Mouse (Mus musculus) erythroblast, adult 5-6 weeks (primary cell): Measurements from ENCODE around the gene Gm36210. TPM values are rescaled to one million over a fixed set of nuclear protein-coding genes. Genes with fewer than 3 reads are reported as not detected.

Experiments
- ATAC-seq: replicated peaks from 2 replicates; pipeline ENCODE4 v1.8.0; 2016; ENCODE audit warnings: moderate number of reproducible peaks, mild to moderate bottlenecking, moderate TSS enrichment, inconsistent platforms; ENCODE audit not compliant: poor library complexity, low FRiP score, severe bottlenecking
- total RNA-seq, 2 experiments: library from RNA; stranded (forward) in 1 of 2; stranded (reverse) in 1 of 2; fragments of 150-400 nt in 1 of 2; fragments of 200-764, 138-1000 nt in 1 of 2; gene quantifications; 2 replicates each; pipeline versions ENCODE4 v1.2.3 to v1.2.4; 2015 to 2017; ENCODE audit warnings: low replicate concordance in 2 of 2

Gm36210 gene
- total RNA-seq, 2 experiments from 2014 or later: not detected

DNA sequence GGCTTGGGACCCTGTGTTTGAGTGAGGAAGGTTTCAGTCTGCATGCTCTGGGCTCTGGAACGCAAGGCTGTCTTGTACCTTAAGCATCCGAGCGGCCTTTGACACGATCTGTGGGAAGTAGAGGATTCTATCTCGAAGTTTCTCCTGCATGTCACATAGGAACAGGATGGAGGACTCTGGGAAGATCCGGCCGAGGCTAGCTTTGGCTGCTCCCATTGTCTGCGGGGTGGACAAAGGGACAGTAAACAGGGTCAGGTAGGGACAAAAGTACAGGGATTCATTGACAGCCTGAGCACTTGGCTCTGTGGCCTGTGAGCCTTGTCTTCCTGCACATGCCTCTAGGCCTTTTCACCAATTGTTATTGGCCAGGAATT, 55.0 kb downstream of the Gm36210 start:
- no peak for ATAC-seq

DNA sequence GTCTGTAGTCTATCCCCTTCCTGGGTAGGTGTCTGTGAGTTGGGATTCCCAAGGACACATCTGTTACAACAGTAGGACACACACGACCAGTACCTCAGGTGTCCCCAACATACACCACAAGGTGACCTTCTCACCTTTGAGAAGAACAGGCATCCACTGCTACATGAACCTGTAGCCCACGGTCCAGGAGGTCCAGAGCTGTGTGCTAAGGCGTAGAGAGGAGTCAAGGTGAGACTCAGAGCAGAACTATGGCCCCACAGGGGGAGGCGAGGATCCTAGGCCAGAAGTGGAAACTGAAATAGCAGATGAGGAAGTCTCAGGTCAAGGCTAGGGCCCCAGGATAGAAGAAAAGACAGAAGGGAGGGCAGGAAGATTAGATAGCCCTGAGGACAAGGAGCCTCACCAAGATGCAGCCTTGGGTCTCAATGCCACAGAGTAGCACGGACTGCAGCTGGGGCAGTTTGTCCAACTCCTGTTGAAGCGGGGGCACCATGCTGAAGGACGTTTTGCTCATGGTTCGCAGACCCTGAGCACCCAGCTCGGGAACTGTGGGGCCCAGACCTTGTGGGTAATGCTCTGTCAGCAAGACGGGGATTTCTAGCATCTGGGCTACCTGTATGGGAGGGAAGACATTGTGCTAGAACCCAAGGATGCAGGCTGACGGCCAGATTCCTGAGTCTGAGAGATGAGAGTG, 55.5 kb downstream of the Gm36210 start:
- no peak for ATAC-seq

DNA sequence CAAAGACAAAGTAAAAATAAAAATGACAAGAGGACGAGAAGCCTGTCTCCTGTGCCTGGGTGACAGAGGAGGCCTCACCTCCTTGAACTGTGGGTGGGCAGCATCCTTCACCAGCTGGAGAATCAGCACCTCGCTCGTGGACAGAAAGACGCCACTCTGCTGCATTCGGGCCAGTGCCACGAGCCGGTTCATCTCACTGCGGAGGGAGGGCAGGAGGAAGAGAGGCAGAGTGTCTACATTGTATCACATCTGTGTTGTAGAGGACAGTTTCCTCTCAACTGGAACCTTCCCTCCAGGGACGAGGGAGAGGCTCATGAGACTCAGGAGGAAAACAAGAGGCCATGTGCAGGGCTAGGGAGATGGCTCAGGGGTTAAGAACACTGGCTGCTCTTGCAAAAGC, 56.9 kb downstream of the Gm36210 start:
- no peak for ATAC-seq

Other genes starting within 250 kb of the Gm36210 start
Only the 30 nearest of the 34 such genes appear.
- not detected in 2 replicates for gene Brsk1, start 215.9 kb downstream of the Gm36210 start, total RNA-seq (2015; ENCODE audit: low replicate concordance)
- not detected in 2 replicates for gene Brsk1, start 215.9 kb downstream of the Gm36210 start, total RNA-seq (2017; ENCODE audit: low replicate concordance)
- gene Tmem150b, start 181.3 kb downstream of the Gm36210 start, total RNA-seq (2015; ENCODE audit: low replicate concordance): 1.7 and 6.7 TPM in 2 replicates
- gene Tmem150b, start 181.3 kb downstream of the Gm36210 start, total RNA-seq (2017; ENCODE audit: low replicate concordance): 2.1 and 2.7 TPM in 2 replicates
- 11.3 and 15.9 TPM in 2 replicates for gene Kmt5c, start 166.4 kb downstream of the Gm36210 start, total RNA-seq (2015; ENCODE audit: low replicate concordance)
- 32.0 and 42.2 TPM in 2 replicates for gene Kmt5c, start 166.4 kb downstream of the Gm36210 start, total RNA-seq (2017; ENCODE audit: low replicate concordance)
- gene Cox6b2, start 153.4 kb downstream of the Gm36210 start, total RNA-seq (2015; ENCODE audit: low replicate concordance): 33.2 and 44.4 TPM in 2 replicates
- gene Cox6b2, start 153.4 kb downstream of the Gm36210 start, total RNA-seq (2017; ENCODE audit: low replicate concordance): 18.8 and 22.3 TPM in 2 replicates
- gene Fam71e2, start 135.2 kb downstream of the Gm36210 start, total RNA-seq (2015; ENCODE audit: low replicate concordance): not detected in 2 replicates
- not detected in 2 replicates for gene Fam71e2, start 135.2 kb downstream of the Gm36210 start, total RNA-seq (2017; ENCODE audit: low replicate concordance)
- gene Il11, start 123.7 kb downstream of the Gm36210 start, total RNA-seq (2015; ENCODE audit: low replicate concordance): not detected in 2 replicates
- not detected in 2 replicates for gene Il11, start 123.7 kb downstream of the Gm36210 start, total RNA-seq (2017; ENCODE audit: low replicate concordance)
- not detected in 2 replicates for gene Tmem190, start 123.6 kb downstream of the Gm36210 start, total RNA-seq (2015; ENCODE audit: low replicate concordance)
- not detected in 2 replicates for gene Tmem190, start 123.6 kb downstream of the Gm36210 start, total RNA-seq (2017; ENCODE audit: low replicate concordance)
- gene Tmem238, start 116.9 kb downstream of the Gm36210 start, total RNA-seq (2015; ENCODE audit: low replicate concordance): 4.0 and 7.5 TPM in 2 replicates
- 0.17 and 1.1 TPM in 2 replicates for gene Tmem238, start 116.9 kb downstream of the Gm36210 start, total RNA-seq (2017; ENCODE audit: low replicate concordance)
- 304 and 336 TPM in 2 replicates for gene Rpl28, start 113.6 kb downstream of the Gm36210 start, total RNA-seq (2015; ENCODE audit: low replicate concordance)
- 65.4 and 203 TPM in 2 replicates for gene Rpl28, start 113.6 kb downstream of the Gm36210 start, total RNA-seq (2017; ENCODE audit: low replicate concordance)
- gene Ube2s, start 93.9 kb downstream of the Gm36210 start, total RNA-seq (2015; ENCODE audit: low replicate concordance): 167 and 232 TPM in 2 replicates
- 97.4 and 134 TPM in 2 replicates for gene Ube2s, start 93.9 kb downstream of the Gm36210 start, total RNA-seq (2017; ENCODE audit: low replicate concordance)
- gene Shisa7, start 61.8 kb downstream of the Gm36210 start, total RNA-seq (2015; ENCODE audit: low replicate concordance): not detected in 2 replicates
- not detected in 2 replicates for gene Shisa7, start 61.8 kb downstream of the Gm36210 start, total RNA-seq (2017; ENCODE audit: low replicate concordance)
- gene Isoc2b, start 36.3 kb downstream of the Gm36210 start, total RNA-seq (2015; ENCODE audit: low replicate concordance): 2.3 and 3.3 TPM in 2 replicates
- 5.1 and 13.9 TPM in 2 replicates for gene Isoc2b, start 36.3 kb downstream of the Gm36210 start, total RNA-seq (2017; ENCODE audit: low replicate concordance)
- gene Isoc2a, start 29.4 kb downstream of the Gm36210 start, total RNA-seq (2015; ENCODE audit: low replicate concordance): not detected in 2 replicates
- gene Isoc2a, start 29.4 kb downstream of the Gm36210 start, total RNA-seq (2017; ENCODE audit: low replicate concordance): 2.4 and 3.2 TPM in 2 replicates
- gene Zfp628, start 8.7 kb upstream of the Gm36210 start, total RNA-seq (2015; ENCODE audit: low replicate concordance): 1.7 and 2.3 TPM in 2 replicates
- gene Zfp628, start 8.7 kb upstream of the Gm36210 start, total RNA-seq (2017; ENCODE audit: low replicate concordance): 1.5 and 2.0 TPM in 2 replicates
- 1.7 TPM in 1 of 2 replicates, not detected in the other for gene Nat14, start 15.5 kb upstream of the Gm36210 start, total RNA-seq (2015; ENCODE audit: low replicate concordance)
- 2.5 TPM in 1 of 2 replicates, not detected in the other for gene Nat14, start 15.5 kb upstream of the Gm36210 start, total RNA-seq (2017; ENCODE audit: low replicate concordance)
- gene Ssc5d, start 19.3 kb upstream of the Gm36210 start, total RNA-seq (2015; ENCODE audit: low replicate concordance): not detected in 2 replicates
- gene Ssc5d, start 19.3 kb upstream of the Gm36210 start, total RNA-seq (2017; ENCODE audit: low replicate concordance): 0.28 TPM in 1 of 2 replicates, not detected in the other
- gene Sbk2, start 57.9 kb upstream of the Gm36210 start, total RNA-seq (2015; ENCODE audit: low replicate concordance): not detected in 2 replicates
- gene Sbk2, start 57.9 kb upstream of the Gm36210 start, total RNA-seq (2017; ENCODE audit: low replicate concordance): not detected in 2 replicates
- gene Sbk3, start 64.7 kb upstream of the Gm36210 start, total RNA-seq (2015; ENCODE audit: low replicate concordance): not detected in 2 replicates
- not detected in 2 replicates for gene Sbk3, start 64.7 kb upstream of the Gm36210 start, total RNA-seq (2017; ENCODE audit: low replicate concordance)
- gene Zfp579, start 89.6 kb upstream of the Gm36210 start, total RNA-seq (2015; ENCODE audit: low replicate concordance): 1.3 TPM in 1 of 2 replicates, not detected in the other
- 0.84 and 1.4 TPM in 2 replicates for gene Zfp579, start 89.6 kb upstream of the Gm36210 start, total RNA-seq (2017; ENCODE audit: low replicate concordance)
- 4.6 and 10.2 TPM in 2 replicates for gene Zfp524, start 107.9 kb upstream of the Gm36210 start, total RNA-seq (2015; ENCODE audit: low replicate concordance)
- gene Zfp524, start 107.9 kb upstream of the Gm36210 start, total RNA-seq (2017; ENCODE audit: low replicate concordance): 4.6 and 7.8 TPM in 2 replicates
- gene Fiz1, start 108.2 kb upstream of the Gm36210 start, total RNA-seq (2015; ENCODE audit: low replicate concordance): 6.7 and 9.2 TPM in 2 replicates
- 2.6 and 4.2 TPM in 2 replicates for gene Fiz1, start 108.2 kb upstream of the Gm36210 start, total RNA-seq (2017; ENCODE audit: low replicate concordance)
- gene Gm44973, start 109.0 kb upstream of the Gm36210 start, total RNA-seq (2015; ENCODE audit: low replicate concordance): not detected in 2 replicates
- gene Gm44973, start 109.0 kb upstream of the Gm36210 start, total RNA-seq (2017; ENCODE audit: low replicate concordance): not detected in 2 replicates
- gene Zfp865, start 113.9 kb upstream of the Gm36210 start, total RNA-seq (2015; ENCODE audit: low replicate concordance): 2.3 and 3.1 TPM in 2 replicates
- gene Zfp865, start 113.9 kb upstream of the Gm36210 start, total RNA-seq (2017; ENCODE audit: low replicate concordance): 1.7 and 2.2 TPM in 2 replicates
- gene Ccdc106, start 114.0 kb upstream of the Gm36210 start, total RNA-seq (2015; ENCODE audit: low replicate concordance): not detected in 2 replicates
- not detected in 2 replicates for gene Ccdc106, start 114.0 kb upstream of the Gm36210 start, total RNA-seq (2017; ENCODE audit: low replicate concordance)
- not detected in 2 replicates for gene 4632433K11Rik, start 127.6 kb upstream of the Gm36210 start, total RNA-seq (2015; ENCODE audit: low replicate concordance)
- gene 4632433K11Rik, start 127.6 kb upstream of the Gm36210 start, total RNA-seq (2017; ENCODE audit: low replicate concordance): 0.60 TPM in 1 of 2 replicates, not detected in the other
- gene Zfp784, start 131.9 kb upstream of the Gm36210 start, total RNA-seq (2015; ENCODE audit: low replicate concordance): not detected in 2 replicates
- 0.84 TPM in 1 of 2 replicates, not detected in the other for gene Zfp784, start 131.9 kb upstream of the Gm36210 start, total RNA-seq (2017; ENCODE audit: low replicate concordance)
- gene Zfp580, start 145.0 kb upstream of the Gm36210 start, total RNA-seq (2015; ENCODE audit: low replicate concordance): not detected in 2 replicates
- 0.26 TPM in 1 of 2 replicates, not detected in the other for gene Zfp580, start 145.0 kb upstream of the Gm36210 start, total RNA-seq (2017; ENCODE audit: low replicate concordance)
- 42.3 and 45.8 TPM in 2 replicates for gene U2af2, start 155.6 kb upstream of the Gm36210 start, total RNA-seq (2015; ENCODE audit: low replicate concordance)
- gene U2af2, start 155.6 kb upstream of the Gm36210 start, total RNA-seq (2017; ENCODE audit: low replicate concordance): 48.8 and 56.9 TPM in 2 replicates
- 42.2 and 42.5 TPM in 2 replicates for gene Epn1, start 173.7 kb upstream of the Gm36210 start, total RNA-seq (2015; ENCODE audit: low replicate concordance)
- gene Epn1, start 173.7 kb upstream of the Gm36210 start, total RNA-seq (2017; ENCODE audit: low replicate concordance): 51.2 and 86.8 TPM in 2 replicates
- gene Rfpl4, start 210.4 kb upstream of the Gm36210 start, total RNA-seq (2015; ENCODE audit: low replicate concordance): not detected in 2 replicates
- gene Rfpl4, start 210.4 kb upstream of the Gm36210 start, total RNA-seq (2017; ENCODE audit: low replicate concordance): not detected in 2 replicates